Mouse (Mus musculus): Measurements from ENCODE around the gene Arrdc1.

Arrdc1 gene

GRCm38 (mm10) chr2:24935057-24935796, at the start of gene Arrdc1:
TSS of gene Arrdc1 (minus strand) at chr2:24935252.
- peak; percentile 87 to 93 for DNase-seq

DNA sequence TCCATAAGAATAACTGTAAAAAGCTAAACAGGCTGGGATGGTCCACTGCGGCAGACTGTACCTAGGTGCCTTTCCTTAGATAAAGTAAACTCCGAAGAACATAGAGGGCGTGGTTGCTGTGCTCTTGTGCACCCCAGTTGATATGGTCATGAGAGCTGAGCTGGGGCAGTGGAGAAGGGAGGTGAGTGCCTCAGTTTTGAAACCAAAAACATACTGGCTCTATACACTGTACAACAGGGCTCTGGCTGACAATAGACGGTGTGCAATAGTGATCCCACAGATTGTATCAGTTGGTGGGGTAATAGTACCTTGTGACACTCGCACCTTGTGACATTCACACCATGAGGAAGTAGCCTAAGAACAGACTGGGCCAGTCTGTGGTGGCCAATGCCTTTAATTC, 41.9 kb upstream of the Arrdc1 start:
- no peak for DNase-seq

DNA sequence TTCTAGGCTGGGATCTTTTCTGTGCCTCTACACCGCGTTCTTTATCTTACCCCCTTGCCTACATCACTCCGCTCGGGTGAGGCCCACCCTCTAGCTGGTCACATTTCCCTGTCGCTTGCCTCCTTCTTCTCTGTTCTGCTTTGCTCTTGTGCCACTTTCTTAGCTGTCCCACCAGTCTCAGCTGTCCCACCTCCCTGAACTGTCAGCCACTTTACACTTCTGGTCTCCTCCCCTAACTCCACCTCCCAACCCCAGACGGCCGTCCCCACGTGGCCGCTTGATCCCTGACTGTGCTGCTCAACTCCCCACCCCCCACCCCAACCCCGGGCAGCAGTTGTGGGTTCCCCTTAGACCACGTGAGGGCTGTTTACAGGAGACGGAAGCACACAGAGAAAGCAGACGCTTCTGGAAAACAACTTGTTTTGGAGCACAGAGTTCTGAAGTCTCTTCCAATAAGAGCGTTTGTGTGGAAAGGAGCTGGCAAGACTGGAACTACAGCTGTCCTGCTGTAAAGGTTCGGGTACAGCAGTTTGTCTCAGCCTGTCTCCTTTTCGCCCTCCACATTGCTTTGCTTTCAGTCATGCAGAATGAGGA, 40.7 kb upstream of the Arrdc1 start, which contains the start of gene Pnpla7:
Gene Pnpla7 (plus strand): TSS at position 330 of the 594 bp plus-strand sequence.
- DNase-seq, result peak; percentile 77 to 85

GRCm38 (mm10) chr2:24974906-24975703, 40.1 kb upstream of the Arrdc1 start, which contains the start of gene Mrpl41:
TSS of gene Mrpl41 (minus strand) at chr2:24975098.
- DNase-seq, result peak; percentile 95

- DNase-seq, result peak in 1 of 2 experiments; percentile 22
These were observed 39.4 kb upstream of the Arrdc1 start for GRCm38 (mm10) chr2:24974452-24974851.

DNA sequence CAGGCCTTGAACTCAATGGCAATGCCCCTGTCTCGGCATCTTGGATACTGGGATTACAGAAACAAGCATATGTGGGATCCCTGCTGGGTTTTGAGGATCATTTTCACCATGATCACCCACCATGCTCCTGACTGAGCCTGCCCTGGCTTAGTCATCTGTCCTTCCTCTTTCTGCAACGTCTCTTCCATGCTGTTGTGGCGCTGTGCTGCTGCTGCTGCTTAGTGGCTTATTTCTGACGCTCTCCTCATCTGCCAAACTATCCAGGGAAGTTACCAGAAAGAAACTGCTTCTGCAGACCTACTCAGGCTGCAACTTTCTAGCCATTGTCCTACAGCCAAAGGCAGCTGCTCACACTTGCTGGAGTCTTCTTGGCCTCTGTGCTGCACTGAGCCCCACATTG, 35.3 kb upstream of the Arrdc1 start:
- DNase-seq, result no peak

- peak; percentile 65 to 71 for DNase-seq
These were observed 27.4 kb upstream of the Arrdc1 start, which contains the start of gene Dph7 for GRCm38 (mm10) chr2:24962304-24963000. TSS of gene Dph7 (plus strand) at chr2:24962400.

DNA sequence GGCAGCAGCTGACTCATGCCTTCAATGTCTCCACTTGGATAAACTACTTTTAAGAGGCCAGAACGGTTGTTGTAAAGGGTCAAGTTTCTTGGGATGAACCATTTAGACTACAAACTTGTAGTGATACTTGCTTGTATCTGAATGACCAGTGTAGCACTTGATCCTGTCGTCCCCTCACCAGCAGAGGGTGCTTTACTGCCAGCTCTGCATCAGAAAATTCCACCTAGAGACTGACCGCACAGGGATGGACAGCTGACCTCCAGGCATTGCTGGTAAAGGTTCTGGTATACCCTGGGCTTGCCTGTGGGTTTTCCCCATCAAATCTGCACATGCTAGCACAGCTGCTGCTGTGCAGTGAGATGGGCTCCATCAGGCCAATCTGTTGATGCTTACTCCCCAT, 25.9 kb upstream of the Arrdc1 start:
- DNase-seq, result no peak

DNA sequence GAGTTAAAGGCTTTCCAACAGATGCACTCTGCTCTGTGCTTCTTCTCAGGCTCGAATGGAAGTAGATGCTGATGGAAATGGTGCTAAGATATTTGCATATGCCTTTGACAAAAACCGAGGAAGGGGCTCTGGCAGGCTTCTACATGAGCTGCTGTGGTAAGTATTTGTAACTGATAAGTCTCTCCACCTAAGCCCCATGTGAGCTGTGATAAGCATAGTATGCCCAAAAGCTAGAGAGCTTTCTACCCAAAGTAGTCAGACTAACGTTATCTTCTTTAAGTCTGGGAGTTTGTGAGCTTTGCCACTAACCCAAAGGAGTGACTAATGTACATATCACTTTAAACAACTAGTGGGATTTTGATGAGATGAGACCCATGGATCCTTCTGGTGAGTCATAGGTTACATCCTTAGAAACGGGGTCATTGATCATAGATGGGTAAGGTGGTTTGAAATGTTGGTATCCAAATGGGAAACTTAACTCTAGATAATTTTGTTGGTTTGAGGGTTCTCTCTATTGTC, 17.5 kb upstream of the Arrdc1 start:
- no peak for DNase-seq

GRCm38 (mm10) chr2:24950189-24950535, 15.1 kb upstream of the Arrdc1 start:
- DNase-seq, result no peak

- peak; percentile 94 for DNase-seq
These were observed 14.6 kb upstream of the Arrdc1 start, which contains the start of gene Zmynd19 for GRCm38 (mm10) chr2:24949421-24950188. TSS of gene Zmynd19 (plus strand) at chr2:24949792.

GRCm38 (mm10) chr2:24944304-24944703, 9.3 kb upstream of the Arrdc1 start:
- peak in 1 of 2 experiments; percentile 21 for DNase-seq

- no peak for DNase-seq
These were observed 7.0 kb upstream of the Arrdc1 start for GRCm38 (mm10) chr2:24942092-24942491.

- DNase-seq, result peak in 1 of 2 experiments; percentile 15
These were observed 550 bp downstream of the Arrdc1 start for GRCm38 (mm10) chr2:24934441-24934963.

GRCm38 (mm10) chr2:24929593-24929992, 5.5 kb downstream of the Arrdc1 start:
- DNase-seq, result no peak

DNA sequence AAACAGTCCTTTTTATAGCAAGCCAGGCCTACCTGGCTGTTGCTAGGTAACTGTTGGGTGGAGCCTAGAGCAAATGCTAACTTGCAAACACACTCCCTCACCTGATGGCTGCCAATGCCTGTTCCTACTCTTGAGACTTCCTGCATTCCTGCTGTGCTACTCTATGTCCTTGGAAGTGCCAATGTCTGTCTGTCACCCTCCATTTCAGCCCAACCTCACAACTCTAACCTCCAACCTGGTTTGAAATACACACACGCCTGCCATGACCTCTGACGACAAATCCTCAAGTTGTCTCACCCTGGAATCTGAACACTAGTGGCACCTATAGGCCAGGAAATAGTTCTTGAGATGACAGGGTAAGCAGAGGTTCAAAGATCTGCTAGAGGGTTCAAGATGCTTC, 5.9 kb downstream of the Arrdc1 start:
- DNase-seq, result no peak

DNA sequence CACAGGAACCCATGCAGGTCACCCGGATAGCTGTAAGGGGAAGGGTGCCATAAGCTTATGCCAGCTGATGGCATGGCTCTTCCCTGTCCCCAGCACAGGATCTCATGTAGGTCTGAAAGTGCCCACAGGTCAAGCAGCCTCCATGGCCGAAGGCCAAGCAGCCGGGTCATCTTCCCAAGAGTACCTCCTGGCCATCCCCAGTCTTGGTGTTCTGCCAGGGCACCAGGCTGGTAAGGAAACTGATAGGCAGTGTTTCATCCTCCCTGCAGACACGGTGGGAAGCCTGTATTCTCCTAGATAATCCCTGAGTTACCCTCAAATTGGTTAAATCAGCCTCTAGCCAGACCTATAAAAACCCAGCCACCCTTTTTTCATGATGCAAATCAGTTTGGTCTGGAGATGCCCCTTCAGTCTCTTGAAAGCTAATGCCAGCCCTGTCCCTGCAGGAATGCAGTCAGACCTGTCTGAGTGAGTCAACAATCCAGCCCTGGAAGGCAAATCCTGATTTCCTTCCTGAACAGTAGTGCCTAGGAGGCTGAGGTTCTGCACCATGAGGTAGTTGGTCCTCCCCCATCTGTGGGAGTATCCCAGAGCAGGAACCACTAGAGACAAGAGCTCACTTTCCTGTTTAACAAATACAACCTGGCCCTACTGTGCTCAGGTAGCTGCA, 7.1 kb downstream of the Arrdc1 start:
- no peak for DNase-seq

GRCm38 (mm10) chr2:24926965-24927358, 8.1 kb downstream of the Arrdc1 start:
- no peak for DNase-seq

GRCm38 (mm10) chr2:24926345-24926964, 8.6 kb downstream of the Arrdc1 start:
- no peak for DNase-seq

GRCm38 (mm10) chr2:24925284-24925683, 9.8 kb downstream of the Arrdc1 start:
- DNase-seq, result no peak

Measured in thymus, adult 18-20 months (tissue).